Mouse (Mus musculus): Measurements from ENCODE around the gene Gk5.

The Gk5 gene

GRCm38 (mm10) chr9:96144883-96145282, 25.7 kb downstream of the Gk5 start:
- DNase-seq (ENCODE audit: low read depth, low spot score): no peak

- no peak for DNase-seq (ENCODE audit: low read depth, low spot score)
Measured at GRCm38 (mm10) chr9:96152801-96153200, 33.6 kb downstream of the Gk5 start.

GRCm38 (mm10) chr9:96158431-96158830, 39.3 kb downstream of the Gk5 start:
- DNase-seq (ENCODE audit: low read depth, low spot score): no peak

GRCm38 (mm10) chr9:96159047-96159446, 39.9 kb downstream of the Gk5 start:
- no peak for DNase-seq (ENCODE audit: low read depth, low spot score)

GRCm38 (mm10) chr9:96160767-96161166, 41.6 kb downstream of the Gk5 start:
- no peak for DNase-seq (ENCODE audit: low read depth, low spot score)

- no peak for DNase-seq (ENCODE audit: low read depth, low spot score)
Measured at GRCm38 (mm10) chr9:96162421-96162820, 43.3 kb downstream of the Gk5 start.

GRCm38 (mm10) chr9:96163443-96163842, 44.3 kb downstream of the Gk5 start:
- peak; percentile 53 for DNase-seq (ENCODE audit: low read depth, low spot score)

- DNase-seq (ENCODE audit: low read depth, low spot score): peak; percentile 61
Measured at GRCm38 (mm10) chr9:96163983-96164382, 44.8 kb downstream of the Gk5 start.

GRCm38 (mm10) chr9:96167168-96167585, 48.0 kb downstream of the Gk5 start:
- DNase-seq (ENCODE audit: low read depth, low spot score): peak; percentile 92

- peak; percentile 30 for DNase-seq (ENCODE audit: low read depth, low spot score)
Measured at GRCm38 (mm10) chr9:96170600-96170999, 51.4 kb downstream of the Gk5 start.

- DNase-seq (ENCODE audit: low read depth, low spot score): peak; percentile 13
Measured at GRCm38 (mm10) chr9:96184909-96185308, 65.7 kb downstream of the Gk5 start.

- peak; percentile 21 for DNase-seq (ENCODE audit: low read depth, low spot score)
Measured at GRCm38 (mm10) chr9:96186701-96187100, 67.5 kb downstream of the Gk5 start.

- DNase-seq (ENCODE audit: low read depth, low spot score): peak; percentile 96
Measured at GRCm38 (mm10) chr9:96195885-96196622, 76.9 kb downstream of the Gk5 start, which contains the start of gene Tfdp2. Gene Tfdp2 (plus strand): TSS chr9:96196275.

- DNase-seq (ENCODE audit: low read depth, low spot score): peak; percentile 76
Measured at GRCm38 (mm10) chr9:96196636-96197181, 77.5 kb downstream of the Gk5 start.

GRCm38 (mm10) chr9:96197806-96198205, 78.6 kb downstream of the Gk5 start:
- DNase-seq (ENCODE audit: low read depth, low spot score): peak; percentile 34

- DNase-seq (ENCODE audit: low read depth, low spot score): no peak
Measured at GRCm38 (mm10) chr9:96203663-96204062, 84.5 kb downstream of the Gk5 start.

- DNase-seq (ENCODE audit: low read depth, low spot score): no peak
Measured at GRCm38 (mm10) chr9:96207428-96207827, 88.3 kb downstream of the Gk5 start.

- DNase-seq (ENCODE audit: low read depth, low spot score): peak; percentile 33
Measured at GRCm38 (mm10) chr9:96213036-96213645, 94.0 kb downstream of the Gk5 start.

GRCm38 (mm10) chr9:96214171-96214570, 95.0 kb downstream of the Gk5 start:
- no peak for DNase-seq (ENCODE audit: low read depth, low spot score)

- DNase-seq (ENCODE audit: low read depth, low spot score): no peak
Measured at GRCm38 (mm10) chr9:96217299-96217698, 98.1 kb downstream of the Gk5 start.

- DNase-seq (ENCODE audit: low read depth, low spot score): no peak
Measured at GRCm38 (mm10) chr9:96217799-96218198, 98.6 kb downstream of the Gk5 start.

GRCm38 (mm10) chr9:96219114-96219669, 100.0 kb downstream of the Gk5 start:
- DNase-seq (ENCODE audit: low read depth, low spot score): no peak

GRCm38 (mm10) chr9:96220419-96220818, 101.3 kb downstream of the Gk5 start:
- DNase-seq (ENCODE audit: low read depth, low spot score): no peak

Measured in R1 (cell line).